Mouse (Mus musculus) thymus, adult 2 months (tissue): ENCODE data around the gene Dusp19.

Source experiments
- CTCF ChIP-seq: fragments of 200-500 bp; IDR thresholded peaks from 2 replicates; pipeline ENCODE4 v1.5.1; 2012; ENCODE audit warnings: mild to moderate bottlenecking, control low read depth, low read length, moderate library complexity, borderline replicate concordance; ENCODE audit not compliant: control insufficient read depth, poor library complexity, insufficient read depth; ENCODE audit errors: extremely low read depth
- POLR2A ChIP-seq: fragments of 200-500 bp; IDR thresholded peaks from 2 replicates; pipeline ENCODE4 v1.6.1; 2012; ENCODE audit warnings: mild to moderate bottlenecking, low read length, control low read depth, moderate library complexity; ENCODE audit not compliant: control insufficient read depth, poor library complexity, insufficient read depth; ENCODE audit errors: extremely low read depth

DNA sequence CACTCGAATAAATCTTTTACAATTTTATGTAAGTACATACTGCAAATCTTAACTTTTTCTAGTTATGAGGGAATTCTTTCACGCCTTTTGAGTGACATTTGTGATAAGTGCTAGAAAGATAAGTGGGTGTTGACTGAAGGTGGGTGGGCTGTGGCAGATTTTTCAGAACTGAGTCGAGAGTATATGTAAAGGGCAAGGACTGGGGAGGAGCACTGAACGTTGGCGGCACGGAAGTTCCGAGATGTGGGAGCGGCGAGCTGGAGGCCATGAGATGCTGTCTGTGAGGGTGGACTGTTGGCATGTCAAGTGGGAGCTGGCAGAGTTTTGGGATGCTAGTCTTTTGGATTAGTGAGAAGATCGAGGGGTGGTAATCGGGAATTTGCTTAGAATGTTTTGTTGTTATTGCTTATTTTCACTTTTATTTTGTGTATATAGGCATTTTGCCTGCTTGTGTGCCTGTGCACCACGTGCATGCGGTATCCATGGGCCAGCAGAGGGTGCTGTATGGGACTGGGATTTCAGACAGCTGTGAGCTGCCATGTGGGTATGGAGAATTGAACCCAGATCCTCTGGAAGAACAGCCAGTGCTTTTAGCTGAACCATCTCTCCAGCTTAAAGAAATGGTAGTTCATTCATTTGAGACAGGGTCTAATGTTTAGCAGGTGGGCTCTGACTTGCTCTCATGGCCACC is 15.6 kb downstream of the Dusp19 start:
- TF ChIP-seq CTCF (no peak), POLR2A (no peak)
